Mouse (Mus musculus): ENCODE measurements around the gene Pdzd2.

- TF ChIP-seq POLR2A (IDR thresholded peaks at IDR 0.05; ENCODE audit: low read depth, low read length) (no peak), CTCF (IDR thresholded peaks at IDR 0.05; ENCODE audit: extremely low read depth, insufficient read depth, insufficient read length, insufficient replicate concordance) (no peak)
These were observed 301.6 kb downstream of the Pdzd2 start for GRCm38 (mm10) chr15:12438081-12438480.

All from spleen, adult 2 months (tissue).